Mouse (Mus musculus) embryonic fibroblast, embryonic 13.5 days (primary cell): ENCODE results near the gene Cped1. TPM values are rescaled to one million over a fixed set of nuclear protein-coding genes. Genes with fewer than 3 reads are reported as not detected.

Source experiments
- H3K27ac ChIP-seq: 2 replicates; pipeline ENCODE4 v1.5.1; 2012; ENCODE audit warnings: low read length, control low read depth, inconsistent platforms; ENCODE audit not compliant: insufficient read depth
- H3K4me1 ChIP-seq: 2 replicates; pipeline ENCODE4 v1.6.1; 2011; ENCODE audit warnings: low read length; ENCODE audit not compliant: control insufficient read depth, insufficient read depth
- H3K4me3 ChIP-seq: 2 replicates; pipeline ENCODE4 v1.5.1; 2011; ENCODE audit warnings: mild to moderate bottlenecking, control low read depth, low read length; ENCODE audit not compliant: insufficient read depth
- CTCF ChIP-seq: IDR thresholded peaks from 2 replicates; pipeline ENCODE4 v1.5.1; 2011; ENCODE audit warnings: mild to moderate bottlenecking, control low read depth, low read length, moderate library complexity, borderline replicate concordance; ENCODE audit not compliant: insufficient read depth
- POLR2A ChIP-seq: IDR thresholded peaks from 2 replicates; pipeline ENCODE4 v1.6.1; 2011; ENCODE audit warnings: low read depth, mild to moderate bottlenecking, control low read depth, low read length, moderate library complexity
- polyA plus RNA-seq: library from polyadenylated mRNA; stranded (reverse); fragments of >200 nt; gene quantifications from 2 replicates; pipeline ENCODE4 v1.2.4, GENCODE M21; 2011; ENCODE audit warnings: low read depth; ENCODE audit not compliant: missing spikeins, insufficient read length

Cped1 gene
- polyA plus RNA-seq, 1 experiment, result 34.4 TPM

GRCm38 (mm10) chr6:22189346-22190335, 203.9 kb downstream of the Cped1 start:
- no peak overlapping the region for H3K4me3 ChIP-seq
- H3K27ac ChIP-seq, result no peak overlapping the region
- TF ChIP-seq POLR2A (no peak), CTCF (no peak)
- H3K4me1 ChIP-seq, result peaks cover 3% of the 10 kb centered on the region; the same call in 1 of the 2 replicates

DNA sequence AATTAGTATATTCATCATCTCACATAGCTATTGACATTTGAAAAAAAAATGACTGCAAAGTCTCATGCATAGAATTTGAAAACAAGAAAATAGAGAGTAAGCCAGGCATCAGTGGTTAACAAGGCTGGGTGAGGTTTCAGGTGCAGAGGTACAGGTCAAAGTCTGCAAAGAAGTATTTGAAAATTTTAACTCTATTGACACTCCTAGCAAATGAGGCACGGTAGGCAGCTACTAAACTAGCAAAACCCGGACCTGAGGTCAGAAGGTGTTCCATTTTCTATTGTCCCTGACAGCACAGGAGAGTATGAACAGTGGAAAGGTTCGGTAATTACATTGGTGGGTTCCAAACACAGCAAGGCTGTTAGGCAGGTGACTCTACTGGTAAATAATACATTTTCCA, 212.9 kb downstream of the Cped1 start:
- Histone ChIP-seq H3K4me1 (peaks cover 4% of the 10 kb centered on the region; the same call in 1 of the 2 replicates), H3K27ac (no peak overlapping the region), H3K4me3 (no peak overlapping the region)
- TF ChIP-seq POLR2A (no peak), CTCF (no peak)

- TF ChIP-seq POLR2A, result no peak
- no peak for TF ChIP-seq CTCF
Observed at GRCm38 (mm10) chr6:22199473-22199872, 213.8 kb downstream of the Cped1 start.

GRCm38 (mm10) chr6:22200133-22200532, 214.4 kb downstream of the Cped1 start:
- H3K4me3 ChIP-seq, result no peak overlapping the region
- TF ChIP-seq CTCF, result no peak
- TF ChIP-seq POLR2A, result no peak
- H3K27ac ChIP-seq, result no peak overlapping the region
- H3K4me1 ChIP-seq, result peaks cover 4% of the 10 kb centered on the region; the same call in 1 of the 2 replicates

More at GRCm38 (mm10) chr6:22199473-22199872, 213.8 kb downstream of the Cped1 start:
- Histone ChIP-seq H3K4me1 (peaks cover 4% of the 10 kb centered on the region; the same call in 1 of the 2 replicates), H3K27ac (no peak overlapping the region), H3K4me3 (no peak overlapping the region)

- H3K4me1 ChIP-seq, result peaks cover 4% of the 10 kb centered on the region; the same call in 1 of the 2 replicates
- H3K4me3 ChIP-seq, result no peak overlapping the region
- no peak overlapping the region for H3K27ac ChIP-seq
- no peak for TF ChIP-seq CTCF
- TF ChIP-seq POLR2A, result no peak
Observed at GRCm38 (mm10) chr6:22201879-22202278, 216.2 kb downstream of the Cped1 start.

GRCm38 (mm10) chr6:22205030-22205750, 219.5 kb downstream of the Cped1 start:
- Histone ChIP-seq H3K4me3 (no peak overlapping the region), H3K4me1 (no peaks in the 10 kb centered on the region; the same call in 1 of the 2 replicates), H3K27ac (no peak overlapping the region)
- no peak for TF ChIP-seq CTCF
- no peak for TF ChIP-seq POLR2A

DNA sequence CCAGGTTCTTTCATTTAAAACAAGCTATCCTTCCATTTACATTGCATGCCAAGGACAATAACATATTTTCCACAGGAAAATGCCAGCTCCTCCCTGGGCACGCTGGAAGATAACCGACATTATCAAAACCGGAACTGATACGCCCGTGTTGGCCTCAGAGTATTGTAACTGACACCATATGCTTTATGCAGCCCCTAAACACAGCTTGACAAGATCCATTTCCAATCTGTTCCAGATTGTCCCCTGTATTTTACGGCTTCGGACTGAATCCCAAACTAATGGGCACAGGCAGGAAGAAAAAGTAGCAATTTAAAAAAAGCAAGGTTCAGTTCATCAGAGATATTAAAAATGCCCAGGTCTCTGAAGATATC, 220.0 kb downstream of the Cped1 start:
- Histone ChIP-seq H3K27ac (no peak overlapping the region), H3K4me3 (no peak overlapping the region), H3K4me1 (no peaks in the 10 kb centered on the region; the same call in 1 of the 2 replicates)
- TF ChIP-seq POLR2A, result no peak
- no peak for TF ChIP-seq CTCF

- TF ChIP-seq CTCF (no peak), POLR2A (no peak)
- Histone ChIP-seq H3K27ac (no peak overlapping the region), H3K4me3 (no peak overlapping the region), H3K4me1 (no peaks in the 10 kb centered on the region; the same call in 1 of the 2 replicates)
Observed at GRCm38 (mm10) chr6:22206179-22206578, 220.5 kb downstream of the Cped1 start.

DNA sequence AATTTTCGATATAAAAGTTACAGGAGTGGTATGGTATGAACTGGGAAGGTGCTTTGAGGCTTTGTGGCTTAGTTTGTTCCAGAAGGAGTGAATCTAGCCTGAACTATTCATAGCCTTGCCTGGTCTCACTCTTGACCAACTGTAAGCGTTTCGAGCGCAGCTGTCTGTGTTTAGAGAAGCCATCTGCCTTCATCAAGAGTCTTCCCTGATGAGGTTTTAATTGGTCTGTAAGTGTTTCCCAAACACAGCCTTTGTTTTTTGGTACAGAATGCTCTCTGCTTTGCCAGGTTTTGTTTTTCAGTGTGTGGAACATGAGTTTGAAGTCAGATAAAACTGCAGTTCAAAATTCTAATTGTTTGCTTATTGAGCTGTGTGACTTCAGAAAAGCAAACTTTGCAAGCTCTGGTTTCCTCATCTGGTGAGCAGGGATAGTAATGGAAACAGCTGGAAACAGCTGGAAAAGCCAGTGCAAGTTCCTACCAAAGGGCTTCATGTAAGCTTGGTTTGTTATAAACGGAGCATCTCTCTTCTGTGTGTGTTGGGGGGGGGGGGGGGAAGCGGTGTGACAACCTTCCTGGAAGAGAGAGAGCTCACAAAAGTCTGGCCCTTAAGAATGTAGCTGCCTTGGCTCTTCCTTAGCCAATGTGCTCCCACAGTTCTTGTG, 221.0 kb downstream of the Cped1 start:
- Histone ChIP-seq H3K4me3 (no peak overlapping the region), H3K4me1 (0 out of 2 replicates have a peak, but pooled peaks cover 3% of the 10 kb centered on the region), H3K27ac (no peak overlapping the region)
- TF ChIP-seq POLR2A (no peak), CTCF (no peak)
